Mouse (Mus musculus) liver (tissue): ENCODE measurements around the gene Ets1.

Source experiments
- DNase-seq: peaks from one replicate; pipeline ENCODE4 v3.0.0-alpha.2; 2020; ENCODE audit warnings: mixed read lengths

The Ets1 gene

DNA sequence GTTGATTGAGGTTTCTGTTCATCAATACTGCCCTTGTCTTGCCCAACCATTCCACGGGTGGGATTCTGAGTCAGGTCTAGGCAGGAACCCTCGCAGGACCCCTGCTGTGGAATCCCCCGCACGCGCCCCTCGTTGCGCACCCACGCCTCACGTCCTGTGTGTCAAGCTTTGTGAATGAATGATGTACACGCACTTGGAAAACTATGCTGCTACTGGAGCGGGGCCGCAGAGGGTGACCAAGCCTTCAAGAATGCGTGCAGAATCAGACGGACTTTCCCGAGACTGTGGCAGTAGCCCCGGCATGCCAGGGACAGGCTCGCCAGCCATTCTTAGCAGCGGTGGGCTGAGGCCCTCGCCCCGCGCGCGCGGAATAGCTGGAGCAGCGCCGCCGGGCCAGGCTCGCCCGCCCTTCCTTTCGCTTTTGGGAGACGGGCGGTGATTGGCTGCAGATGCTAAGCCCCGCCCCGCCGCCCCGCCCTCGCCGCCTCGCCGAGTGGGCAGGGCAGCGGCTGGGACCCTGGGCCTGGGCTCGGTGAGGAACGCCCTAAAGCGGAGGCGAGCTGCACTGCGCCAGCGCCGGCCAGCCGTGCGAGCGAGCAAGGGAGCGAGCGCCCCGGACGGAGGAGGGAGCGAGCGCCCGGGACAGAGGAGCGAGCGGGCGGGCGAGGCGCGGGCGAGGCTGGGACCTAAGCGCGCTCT lies 59.6 kb downstream of the Ets1 start:
- DNase-seq: peak; percentile 96

DNA sequence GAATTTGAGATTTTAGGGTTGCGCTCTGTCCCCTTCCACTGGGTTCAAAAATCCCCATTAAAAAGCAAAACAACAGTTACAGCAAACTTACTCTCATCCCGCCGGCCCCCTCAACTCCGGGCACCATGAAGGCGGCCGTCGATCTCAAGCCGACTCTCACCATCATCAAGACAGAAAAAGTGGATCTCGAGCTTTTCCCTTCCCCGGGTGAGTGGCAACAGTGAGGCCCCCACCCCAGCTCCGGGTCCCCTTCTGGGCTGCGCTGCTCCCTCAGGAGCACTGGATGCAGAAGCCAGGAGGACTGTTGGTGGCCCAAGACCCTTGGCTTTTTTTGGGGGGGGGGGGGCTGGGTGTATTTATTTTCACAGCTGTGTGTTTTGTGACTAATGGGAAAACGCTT lies 60.2 kb downstream of the Ets1 start:
- no peak for DNase-seq

DNA sequence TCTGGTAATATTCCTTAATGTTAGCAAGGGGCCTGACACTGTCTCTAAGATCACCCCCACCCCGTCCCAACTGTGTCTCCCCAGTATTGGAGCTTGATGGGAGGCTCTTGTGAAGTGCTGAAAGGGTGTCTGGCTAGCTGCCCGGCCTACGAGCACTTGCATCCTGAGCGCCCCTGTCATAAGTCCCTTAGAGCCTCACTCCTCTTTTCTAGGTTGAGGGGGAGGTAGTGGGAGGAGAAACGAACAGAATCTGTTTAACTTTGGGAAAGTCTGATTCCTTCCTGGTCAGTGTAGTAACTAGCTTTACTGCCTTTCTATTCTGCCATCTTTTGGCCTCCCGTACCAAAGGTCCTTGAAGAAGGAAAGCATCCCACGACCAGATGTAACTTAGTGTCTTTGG lies 60.7 kb downstream of the Ets1 start:
- no peak for DNase-seq

DNA sequence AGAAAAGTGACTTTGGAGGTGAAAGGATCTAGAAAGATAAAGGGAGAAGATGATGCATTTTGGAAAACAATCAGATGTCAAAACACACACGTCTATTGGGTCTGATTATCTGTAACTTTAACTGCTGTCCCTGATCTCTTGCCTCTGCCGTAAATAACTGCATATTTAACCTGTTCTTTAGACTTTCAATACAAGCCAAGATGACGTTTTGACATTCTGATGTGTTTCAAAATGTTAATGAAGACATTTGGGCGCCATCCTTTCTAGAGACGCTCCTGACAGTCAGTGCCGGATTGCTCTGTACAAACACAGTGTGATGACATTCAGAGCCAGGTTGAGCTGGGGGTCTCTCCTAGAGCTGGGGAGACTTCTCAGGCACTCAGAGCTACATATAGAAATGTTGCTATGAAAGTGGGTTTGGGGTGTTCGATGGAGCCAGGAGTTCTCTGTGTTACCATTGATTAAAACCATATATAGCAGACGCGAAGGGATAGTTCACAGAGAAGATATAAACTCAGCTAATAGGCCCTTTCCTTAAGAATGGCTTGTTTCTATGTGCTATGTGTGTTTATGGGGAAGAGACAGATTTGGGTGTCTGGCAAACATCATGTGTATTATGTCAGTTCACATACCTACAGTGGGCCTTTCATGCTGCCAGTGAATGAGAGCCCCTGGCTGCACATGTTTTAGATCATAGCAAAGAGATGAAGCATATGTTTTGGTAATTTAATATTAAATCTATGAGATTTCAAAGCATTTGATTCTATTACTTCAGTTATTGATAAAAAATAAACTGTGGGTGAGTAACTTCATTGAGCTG lies 61.5 kb downstream of the Ets1 start:
- DNase-seq: no peak

DNA sequence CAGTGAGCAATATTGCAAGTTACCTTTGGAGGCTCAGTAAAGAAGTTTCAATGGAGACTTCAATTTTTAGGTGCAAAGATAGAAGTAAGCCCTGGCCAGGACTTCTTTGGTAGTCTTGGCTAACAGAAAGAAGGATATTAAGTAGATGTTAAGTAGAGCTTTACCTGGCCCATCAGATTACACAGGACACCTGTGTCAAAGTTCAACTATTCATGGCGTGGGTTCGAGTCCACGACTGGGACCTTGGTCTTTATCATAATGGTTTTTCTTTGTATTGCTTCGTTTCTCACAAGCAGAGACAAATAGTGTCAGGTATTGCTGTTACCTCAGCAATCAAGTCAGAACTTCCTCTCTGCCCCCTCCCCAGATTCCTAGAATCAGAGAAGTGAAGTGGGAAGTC lies 62.7 kb downstream of the Ets1 start:
- no peak for DNase-seq

DNA sequence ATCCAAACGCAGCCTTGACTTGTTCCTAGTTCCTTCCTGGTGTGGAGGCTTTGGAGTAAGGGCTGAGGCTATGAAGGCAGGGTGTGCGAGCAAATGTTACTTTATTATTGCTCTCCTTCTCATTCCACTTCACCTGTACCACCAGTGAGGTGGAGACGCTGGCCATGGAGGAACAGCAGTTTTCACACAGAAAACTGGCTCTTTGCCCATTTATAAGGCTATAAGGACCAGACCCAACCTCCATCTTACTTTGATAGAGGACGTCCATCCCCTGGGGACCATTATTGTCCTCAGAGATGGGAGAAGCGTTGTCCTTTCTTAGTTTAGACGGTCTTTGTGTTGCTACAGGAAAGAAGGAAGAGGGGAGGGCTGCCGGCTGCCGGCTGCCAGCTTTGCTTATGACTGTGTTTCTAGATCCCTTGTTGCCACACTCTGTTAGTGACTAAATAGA lies 63.4 kb downstream of the Ets1 start:
- no peak for DNase-seq

DNA sequence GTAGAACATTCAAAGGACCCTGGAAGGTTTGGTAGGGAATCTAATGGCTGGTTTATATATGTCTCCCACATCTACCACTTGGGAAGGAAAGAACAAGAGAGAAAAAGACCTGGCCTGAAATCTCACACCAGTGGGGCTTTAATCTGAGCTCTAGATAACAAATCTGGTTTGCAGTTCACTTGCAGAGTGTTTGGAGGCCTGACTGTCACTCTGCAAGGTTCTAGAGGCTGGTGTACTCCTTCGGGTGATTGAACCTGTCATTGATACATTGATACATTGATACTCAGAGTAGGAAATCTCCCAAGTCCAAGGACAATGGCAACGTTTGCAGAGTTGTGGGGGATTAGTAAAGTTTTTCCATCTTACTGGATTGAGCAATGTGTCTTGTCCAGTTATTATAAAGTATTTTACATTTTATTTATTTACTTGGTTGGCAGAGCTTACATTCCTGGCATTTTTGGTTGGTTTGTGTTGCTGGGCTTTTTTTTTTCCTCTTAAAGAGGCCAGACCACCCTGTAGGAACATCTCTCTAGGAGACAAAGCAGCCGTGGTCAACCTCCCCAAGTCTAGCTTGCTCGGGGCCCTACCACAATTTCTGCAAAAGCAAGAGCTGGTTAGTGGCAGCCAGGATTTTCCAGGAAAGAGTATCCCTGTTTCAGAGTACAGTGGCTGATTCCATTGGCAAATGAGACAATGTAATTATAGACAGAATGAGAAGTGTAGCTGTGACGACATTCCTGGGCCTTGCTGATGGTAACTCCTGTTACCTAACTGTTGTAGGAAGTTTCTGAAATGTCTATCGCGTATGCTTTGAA lies 64.3 kb downstream of the Ets1 start:
- DNase-seq: no peak

DNA sequence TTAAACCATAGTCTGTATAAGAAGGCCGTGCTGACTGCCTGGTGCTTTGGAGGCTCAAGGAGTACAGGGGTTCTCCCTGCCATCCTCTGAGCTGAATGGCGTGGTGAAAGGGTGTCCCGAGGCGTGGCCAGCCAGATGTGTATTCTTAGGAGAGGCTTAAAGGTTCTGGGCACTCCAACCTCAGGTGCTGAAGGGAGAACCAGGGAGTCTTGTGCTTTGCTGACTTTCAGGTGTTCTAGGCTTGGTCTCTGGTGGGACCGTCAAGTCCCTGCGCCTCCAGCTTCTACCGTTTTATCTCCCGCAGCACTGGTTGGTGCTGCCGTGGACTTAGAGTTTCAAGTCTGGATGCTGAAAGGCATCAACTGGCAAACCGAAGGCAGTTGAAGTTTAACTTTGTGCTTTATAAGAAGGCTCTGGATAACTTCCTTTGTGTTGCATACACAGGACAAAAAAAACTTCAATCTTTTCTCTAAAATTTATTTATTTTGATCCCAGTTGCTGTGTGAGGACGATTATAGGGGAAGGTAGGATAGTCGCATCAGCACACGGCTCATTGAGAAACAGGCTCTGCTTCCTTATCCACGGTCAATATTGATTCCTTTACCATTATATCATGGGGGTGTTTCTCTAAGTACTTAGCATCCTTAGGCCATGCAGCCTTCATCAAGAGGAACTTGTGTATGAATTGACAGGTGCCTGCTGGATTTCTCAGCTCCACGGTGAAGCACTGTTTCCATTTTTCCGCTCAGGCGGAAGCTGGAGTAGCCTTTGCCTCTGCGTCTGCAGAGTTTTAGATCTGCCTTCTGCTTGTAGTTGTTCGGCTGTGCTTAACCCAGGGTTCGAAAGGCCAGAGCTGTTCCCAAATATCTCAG lies 65.3 kb downstream of the Ets1 start:
- DNase-seq: no peak

DNA sequence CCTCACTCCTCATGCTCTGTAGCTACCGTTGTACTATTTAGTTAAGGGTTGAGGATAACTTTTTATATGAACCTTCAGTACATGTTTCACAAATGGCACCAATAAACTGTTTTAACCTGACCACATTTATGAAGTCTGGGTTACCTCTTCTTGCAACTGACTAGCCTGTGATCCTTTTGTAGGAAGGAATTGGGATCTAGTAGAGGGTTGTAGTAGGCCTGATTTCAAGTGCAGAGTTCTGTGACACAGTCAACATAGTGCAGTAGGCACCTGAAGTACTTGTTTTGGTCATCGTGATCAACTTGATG lies 65.9 kb downstream of the Ets1 start:
- DNase-seq: no peak

DNA sequence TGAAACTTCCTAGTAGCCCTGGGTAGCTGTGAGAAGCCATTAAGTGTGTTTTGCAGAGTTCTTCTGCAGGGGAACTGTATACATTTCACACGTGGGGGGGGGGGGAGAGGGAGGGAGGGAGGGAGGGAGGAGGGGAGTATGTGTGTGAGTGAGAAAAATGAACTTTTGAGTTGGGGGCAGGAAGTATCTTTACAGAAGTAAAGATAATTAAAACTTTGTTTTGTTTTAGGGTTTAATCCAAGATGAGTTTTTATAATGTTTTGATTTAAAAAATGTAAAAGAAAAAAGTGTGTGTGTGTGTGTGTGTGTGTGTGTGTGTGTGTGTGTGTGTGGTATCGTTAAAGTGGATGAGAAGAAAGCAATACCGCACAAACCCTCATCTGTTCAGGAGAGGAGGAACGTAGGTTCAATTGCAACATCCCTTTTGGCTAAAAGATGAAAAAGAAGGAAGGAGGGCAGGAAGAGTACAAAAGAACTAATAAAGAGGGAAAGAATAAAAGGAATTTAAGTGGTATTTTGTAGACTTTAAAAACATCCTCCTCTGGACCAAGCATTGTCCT lies 66.9 kb downstream of the Ets1 start:
- no peak for DNase-seq

DNA sequence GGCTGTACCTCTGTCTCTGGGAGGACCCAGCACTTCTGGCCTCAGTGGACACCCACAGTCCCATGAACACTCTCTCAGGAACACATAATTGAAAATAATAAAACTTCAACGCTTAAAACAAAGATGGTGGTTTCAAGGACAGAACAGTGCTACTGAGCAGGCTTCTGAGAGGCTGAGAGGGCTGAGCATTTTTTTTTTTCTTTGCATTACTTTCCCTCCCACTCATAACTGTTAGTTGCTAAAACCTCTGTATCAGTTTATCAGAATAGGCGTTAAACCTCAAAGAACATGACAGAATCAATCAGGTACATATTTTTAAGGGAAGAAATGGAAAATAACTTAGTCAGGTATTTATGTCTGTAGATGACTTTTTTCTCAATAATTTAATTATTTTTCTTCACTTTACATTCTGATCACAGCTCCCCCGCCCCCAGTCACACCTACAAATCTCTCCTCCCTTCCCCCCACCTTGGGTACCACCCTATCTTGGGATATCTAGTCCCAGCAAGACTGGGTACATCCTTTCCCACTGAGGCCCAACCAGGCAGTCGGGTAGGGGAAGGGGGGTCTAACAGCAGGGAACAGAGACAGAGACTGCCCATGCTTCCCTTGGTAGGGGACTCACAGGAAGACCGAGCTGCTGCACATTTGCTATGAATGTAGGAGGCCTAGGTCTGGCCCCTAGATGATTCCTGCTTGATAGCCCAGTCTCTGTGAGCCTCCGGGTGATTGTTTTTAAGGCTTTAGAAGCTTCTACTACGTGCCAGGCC lies 68.1 kb downstream of the Ets1 start:
- DNase-seq: no peak

DNA sequence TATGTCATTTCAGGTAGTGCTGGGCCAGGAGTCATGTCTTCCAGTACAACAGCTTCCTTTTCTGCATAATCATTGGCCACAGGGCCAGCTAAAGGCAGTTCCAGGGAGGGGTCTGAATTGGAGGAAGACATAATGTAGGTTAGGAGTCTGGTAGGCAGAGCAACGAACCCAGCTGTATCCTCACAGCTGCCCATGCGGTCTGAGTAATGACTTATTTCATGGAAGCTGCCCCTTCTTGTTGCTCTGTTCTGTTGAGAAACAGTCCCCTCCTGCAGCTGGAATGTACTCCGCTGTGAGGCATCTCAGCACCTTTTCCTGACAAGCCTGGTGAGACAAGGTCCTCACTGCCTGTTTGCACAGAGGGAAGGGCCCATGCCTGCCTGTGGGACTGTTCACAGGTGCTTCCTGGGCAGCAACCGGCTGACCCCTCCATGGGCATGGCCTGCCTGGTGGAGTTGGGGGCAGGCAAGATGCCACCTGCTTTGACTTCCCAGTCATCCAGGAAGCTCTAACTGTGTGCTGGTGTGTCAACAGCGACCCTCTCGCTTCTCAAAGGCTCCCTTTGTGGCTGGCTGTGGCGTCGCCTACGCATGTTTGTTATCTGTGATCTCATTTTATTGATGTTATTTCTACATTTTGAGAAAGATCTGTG lies 69.9 kb downstream of the Ets1 start:
- DNase-seq: no peak

DNA sequence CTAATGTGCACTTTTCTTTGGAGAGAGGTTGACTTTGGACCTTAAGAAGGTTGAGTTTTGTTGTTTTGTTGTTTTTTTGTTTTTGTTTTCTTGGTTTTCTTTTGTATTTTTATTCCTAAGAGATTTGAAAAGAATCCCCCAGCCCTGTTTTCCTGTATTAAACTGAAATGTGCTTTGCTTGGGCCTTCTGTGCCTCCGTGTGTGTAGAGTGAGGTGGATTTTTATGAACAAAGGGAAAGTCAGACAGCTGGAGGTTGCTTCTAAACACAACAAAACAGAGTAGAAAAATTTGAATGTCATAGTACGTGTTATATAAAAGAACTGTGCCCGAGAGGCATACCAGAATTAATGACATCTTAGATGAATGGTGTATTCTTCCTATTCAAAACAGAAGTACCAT lies 71.4 kb downstream of the Ets1 start:
- DNase-seq: no peak

DNA sequence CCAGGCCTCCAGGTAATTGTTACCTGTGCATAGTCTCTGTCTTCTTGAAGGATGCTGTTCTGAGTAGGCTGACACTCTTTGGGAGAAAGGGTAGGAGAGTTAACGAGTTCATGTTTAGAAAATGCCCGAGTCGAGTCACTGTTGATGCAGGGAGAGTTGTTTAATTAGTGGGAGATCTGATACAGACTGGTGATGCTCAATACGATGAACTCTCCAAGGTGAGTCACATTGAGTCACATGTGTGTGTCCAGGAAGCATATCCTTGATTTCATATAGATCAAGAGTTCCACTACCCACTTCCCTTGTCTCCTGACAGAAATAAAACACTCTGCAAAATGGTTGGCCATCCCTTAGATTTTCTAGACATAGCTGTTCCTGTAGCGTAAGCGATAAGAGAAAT lies 72.5 kb downstream of the Ets1 start:
- no peak for DNase-seq

DNA sequence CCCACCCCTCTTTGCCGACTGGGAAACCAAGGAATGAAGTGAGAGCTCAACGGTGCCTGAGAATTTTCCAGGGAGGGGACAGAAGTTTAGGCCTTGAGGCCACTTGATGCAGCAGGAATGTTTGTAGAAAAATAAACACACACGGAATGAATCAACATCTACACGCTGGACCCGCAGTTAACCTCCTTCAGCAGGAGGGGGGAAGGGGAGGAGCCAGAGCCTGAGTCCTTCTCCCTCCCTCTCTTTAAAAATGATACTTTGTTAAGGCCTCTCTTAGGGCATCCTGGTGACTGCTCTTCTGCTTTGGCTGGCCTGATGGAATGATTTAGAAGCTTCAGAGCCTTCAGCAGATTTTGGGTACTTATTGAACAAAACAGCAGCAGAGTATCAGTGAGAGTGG lies 73.3 kb downstream of the Ets1 start:
- DNase-seq: no peak

DNA sequence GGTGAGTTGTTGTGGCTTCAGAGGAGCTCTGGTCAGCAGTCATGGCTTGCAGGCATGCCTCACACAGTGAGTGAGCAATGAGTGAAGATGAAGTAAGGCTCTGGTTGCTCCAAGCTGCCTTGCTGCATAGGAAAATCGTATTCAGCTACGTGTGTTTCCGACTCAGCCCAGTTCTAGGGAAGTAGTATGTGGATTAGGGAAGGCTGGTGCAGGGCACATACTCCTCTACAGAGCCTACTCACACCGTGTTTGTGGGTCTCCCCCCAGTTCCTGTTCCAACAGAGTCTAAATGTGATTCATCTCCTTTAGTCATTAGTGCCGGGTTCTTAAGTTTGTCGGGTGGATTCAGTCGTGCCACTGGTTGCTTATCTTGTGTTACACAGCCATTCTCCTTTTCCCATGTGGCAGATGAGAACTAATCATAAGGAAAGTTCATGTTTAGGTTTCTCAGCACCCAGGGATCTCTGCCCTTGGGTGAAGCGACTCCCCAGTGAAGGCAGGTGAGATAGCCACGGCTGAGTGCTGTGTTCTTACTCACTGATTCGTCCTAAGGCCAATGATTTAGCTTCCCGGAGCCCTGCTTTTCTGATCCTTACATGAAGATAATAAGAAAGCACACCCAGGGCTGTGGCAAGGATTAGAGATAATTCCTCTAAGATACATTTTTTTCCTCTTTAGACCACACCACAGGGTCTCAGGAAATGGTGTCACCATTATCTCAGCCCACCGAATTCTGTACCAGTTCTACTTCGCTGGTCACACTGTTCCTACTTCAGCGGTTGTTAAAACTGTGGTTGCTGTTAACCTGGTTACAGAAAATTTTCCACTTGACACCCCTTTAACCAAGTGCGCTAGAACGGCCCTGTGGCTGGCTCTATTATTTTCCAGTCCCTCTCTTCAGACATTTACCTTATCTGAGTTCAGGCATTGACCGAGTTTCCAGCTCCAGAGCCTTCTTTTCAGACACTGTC lies 74.0 kb downstream of the Ets1 start:
- DNase-seq: no peak

DNA sequence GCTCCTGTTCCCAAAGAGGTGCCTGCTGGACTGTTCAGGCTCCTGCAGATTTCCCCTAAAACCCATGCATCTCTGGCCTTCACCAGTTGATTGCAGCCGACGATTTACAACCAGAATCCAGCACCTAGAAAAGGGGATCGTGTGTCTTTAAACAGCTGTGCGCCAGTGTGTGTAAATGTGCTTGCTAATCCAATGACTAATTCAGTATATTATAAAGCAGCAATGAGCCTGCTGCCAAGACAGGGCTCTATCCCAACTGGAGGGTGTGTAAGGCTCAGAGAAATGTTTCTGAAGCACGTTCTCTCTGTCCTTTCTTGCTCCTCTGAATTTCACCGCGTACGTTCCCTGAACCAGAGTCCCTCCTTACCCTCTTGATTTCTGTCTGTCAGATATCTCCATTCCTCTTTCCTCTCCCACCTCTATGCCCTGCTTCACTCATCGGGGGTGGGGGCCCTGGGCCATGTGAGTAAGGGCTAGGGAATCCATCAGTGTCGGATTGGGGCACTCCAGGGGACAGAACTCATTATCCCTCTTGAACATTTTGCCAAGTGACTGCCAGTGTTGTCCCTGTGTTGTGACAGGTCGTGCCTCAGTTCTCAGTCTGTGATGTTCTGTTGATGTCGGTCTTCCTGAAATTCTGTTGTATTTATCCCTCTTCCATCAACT lies 75.1 kb downstream of the Ets1 start:
- DNase-seq: no peak

DNA sequence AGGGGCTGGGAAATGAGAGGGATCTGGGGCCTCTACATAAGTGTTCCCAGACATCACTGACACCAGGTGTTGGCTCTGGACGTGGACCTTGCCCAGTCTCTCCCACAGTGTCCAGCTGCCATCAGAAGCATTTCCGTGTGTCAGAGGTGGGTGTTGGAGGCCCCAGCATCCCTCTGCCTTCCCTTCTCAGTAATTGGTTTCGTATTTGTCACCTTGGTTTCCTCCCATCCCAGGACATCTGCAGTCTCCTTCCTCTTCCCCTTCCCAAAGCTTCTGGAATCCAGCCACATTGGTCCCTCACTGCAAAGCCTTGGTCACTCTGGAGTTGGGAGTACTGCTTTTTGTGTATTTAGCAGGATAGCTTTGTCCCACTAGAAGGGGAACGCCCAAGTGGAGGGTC lies 75.7 kb downstream of the Ets1 start:
- no peak for DNase-seq

DNA sequence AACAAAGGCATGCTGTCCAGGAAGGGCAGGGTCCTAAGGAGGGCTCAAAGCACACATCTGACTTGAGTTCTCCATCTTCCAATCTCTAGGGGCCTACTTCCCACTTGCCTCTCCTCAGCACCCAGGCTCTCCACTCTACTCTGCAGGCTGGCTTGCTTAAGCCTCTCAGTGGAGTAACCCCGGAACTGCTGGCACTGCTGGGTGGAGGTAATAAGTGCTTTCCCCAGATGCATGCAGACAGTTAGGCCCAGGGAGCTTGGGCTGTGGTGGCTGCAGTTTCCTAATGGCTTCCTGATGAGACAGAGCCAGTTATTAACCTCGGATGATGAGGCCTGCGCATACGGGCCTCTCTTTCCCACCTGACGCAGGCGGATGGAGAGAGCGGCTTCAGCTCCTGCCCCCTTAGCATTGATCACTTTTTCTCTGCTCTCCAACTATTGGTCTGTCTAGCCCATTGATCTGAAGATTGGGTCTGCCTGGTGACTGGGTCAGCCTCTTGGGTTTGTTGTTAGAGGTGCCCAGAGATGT lies 76.4 kb downstream of the Ets1 start:
- DNase-seq: no peak
